Mouse (Mus musculus) bone marrow, adult 2 months (tissue): ENCODE data around the gene Pomgnt1.

ENCODE experiments used
- CTCF ChIP-seq: fragments of 200-500 bp; IDR thresholded peaks from 2 replicates; pipeline ENCODE4 v1.5.1; 2011; ENCODE audit warnings: low read length, control low read depth; ENCODE audit not compliant: control insufficient read depth, insufficient read depth
- POLR2A ChIP-seq: fragments of 200-500 bp; IDR thresholded peaks from 2 replicates; pipeline ENCODE4 v1.6.1; 2011; ENCODE audit warnings: low read depth, mild to moderate bottlenecking, control low read depth, low read length, borderline replicate concordance; ENCODE audit not compliant: control insufficient read depth

- no peak for TF ChIP-seq CTCF
- no peak for TF ChIP-seq POLR2A
Measured at GRCm38 (mm10) chr4:116088510-116089249, 35.0 kb upstream of the Pomgnt1 start.
